Mouse (Mus musculus) frontal cortex, postnatal 14 days (tissue): Measurements from ENCODE around the gene Fam102a.

Experiments
- DNase-seq, 2 experiments: peaks; one replicate each; pipeline ENCODE4 v3.0.0; 2022; ENCODE audit warnings: low spot score in 2 of 2

Fam102a gene

GRCm38 (mm10) chr2:32608778-32609435 lies 73.8 kb downstream of the Fam102a start:
- DNase-seq = no peak

DNA sequence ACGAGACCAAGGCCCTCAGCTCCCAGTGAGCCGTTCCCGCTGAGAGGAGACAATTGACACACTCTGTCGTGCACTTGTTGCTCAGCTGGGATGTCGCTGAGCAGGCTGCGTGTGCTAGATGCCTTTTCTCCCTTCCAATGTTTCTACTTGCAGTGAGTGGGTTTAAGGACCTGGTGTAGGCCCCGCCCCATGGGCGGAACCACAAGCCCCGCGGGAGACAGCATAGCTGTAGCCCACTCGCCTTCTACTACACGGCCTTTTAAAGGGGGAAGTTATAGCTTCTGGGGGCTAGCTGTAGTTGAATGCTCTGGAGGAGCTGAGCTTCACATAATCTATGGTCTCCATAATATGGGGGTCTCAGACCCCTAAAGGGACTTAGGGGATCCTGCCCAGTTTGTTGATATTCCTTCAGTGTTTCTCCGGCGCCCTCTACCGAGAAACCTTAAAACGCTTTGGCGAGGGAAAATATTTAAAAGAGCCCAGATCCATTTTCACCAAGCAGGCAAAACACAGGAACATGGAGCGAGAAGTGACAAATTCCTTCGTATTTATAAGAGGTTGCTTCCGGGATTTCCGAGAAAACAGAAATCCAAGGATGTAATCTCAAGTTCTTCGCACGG lies 75.6 kb downstream of the Fam102a start:
- no peak for DNase-seq

GRCm38 (mm10) chr2:32612274-32612673 lies 77.1 kb downstream of the Fam102a start:
- no peak for DNase-seq

GRCm38 (mm10) chr2:32617109-32617508 lies 82.0 kb downstream of the Fam102a start:
- no peak for DNase-seq

GRCm38 (mm10) chr2:32617601-32618000 lies 82.5 kb downstream of the Fam102a start:
- DNase-seq = no peak

- no peak for DNase-seq
Measured at GRCm38 (mm10) chr2:32618051-32618450, 82.9 kb downstream of the Fam102a start.
